Mouse (Mus musculus): ENCODE measurements around the gene Vps53.

GRCm38 (mm10) chr11:76166657-76167056 lies 12.8 kb downstream of the Vps53 start:
- TF ChIP-seq POLR2A (IDR thresholded peaks at IDR 0.05; ENCODE audit: extremely low read depth, insufficient read depth, low read length) (no peak), CTCF (IDR thresholded peaks at IDR 0.05; ENCODE audit: extremely low read depth, insufficient read depth, low read length) (no peak)

All from cortical plate, adult 2 months (tissue).